Mouse (Mus musculus): ENCODE measurements around the gene Aknad1. TPM values are rescaled to one million over a fixed set of nuclear protein-coding genes. Genes with fewer than 3 reads are reported as not detected.

The Aknad1 gene
- total RNA-seq, 2 experiments from 2014 or later = 1.6 to 6.3 TPM

Other genes with a start within 250 kb of the Aknad1 start
- gene 1700013F07Rik, start 205.5 kb upstream of the Aknad1 start, total RNA-seq (2015; ENCODE audit: low replicate concordance) = not detected in 2 replicates
- gene 1700013F07Rik, start 205.5 kb upstream of the Aknad1 start, total RNA-seq (2017; ENCODE audit: low replicate concordance) = not detected in 2 replicates
- gene 5330417C22Rik, start 203.1 kb upstream of the Aknad1 start, total RNA-seq (2015; ENCODE audit: low replicate concordance) = not detected in 2 replicates
- gene 5330417C22Rik, start 203.1 kb upstream of the Aknad1 start, total RNA-seq (2017; ENCODE audit: low replicate concordance) = not detected in 2 replicates
- 3.8 and 4.8 TPM in 2 replicates for gene Tmem167b, start 177.2 kb upstream of the Aknad1 start, total RNA-seq (2015; ENCODE audit: low replicate concordance)
- gene Tmem167b, start 177.2 kb upstream of the Aknad1 start, total RNA-seq (2017; ENCODE audit: low replicate concordance) = 18.3 and 21.7 TPM in 2 replicates
- 2.9 and 3.5 TPM in 2 replicates for gene Taf13, start 168.0 kb upstream of the Aknad1 start, total RNA-seq (2015; ENCODE audit: low replicate concordance)
- 4.7 and 14.1 TPM in 2 replicates for gene Taf13, start 168.0 kb upstream of the Aknad1 start, total RNA-seq (2017; ENCODE audit: low replicate concordance)
- gene Wdr47, start 148.4 kb upstream of the Aknad1 start, total RNA-seq (2015; ENCODE audit: low replicate concordance) = 2.5 and 3.3 TPM in 2 replicates
- gene Wdr47, start 148.4 kb upstream of the Aknad1 start, total RNA-seq (2017; ENCODE audit: low replicate concordance) = 2.0 and 2.6 TPM in 2 replicates
- 7.9 and 13.4 TPM in 2 replicates for gene Clcc1, start 85.7 kb upstream of the Aknad1 start, total RNA-seq (2015; ENCODE audit: low replicate concordance)
- gene Clcc1, start 85.7 kb upstream of the Aknad1 start, total RNA-seq (2017; ENCODE audit: low replicate concordance) = 19.9 and 23.7 TPM in 2 replicates
- 8.2 and 25.0 TPM in 2 replicates for gene Gpsm2, start 17.3 kb upstream of the Aknad1 start, total RNA-seq (2015; ENCODE audit: low replicate concordance)
- 47.5 and 64.2 TPM in 2 replicates for gene Gpsm2, start 17.3 kb upstream of the Aknad1 start, total RNA-seq (2017; ENCODE audit: low replicate concordance)
- gene Stxbp3, start 100.9 kb downstream of the Aknad1 start, total RNA-seq (2015; ENCODE audit: low replicate concordance) = 15.8 and 25.7 TPM in 2 replicates
- gene Stxbp3, start 100.9 kb downstream of the Aknad1 start, total RNA-seq (2017; ENCODE audit: low replicate concordance) = 16.0 and 21.0 TPM in 2 replicates
- gene Fndc7, start 150.3 kb downstream of the Aknad1 start, total RNA-seq (2015; ENCODE audit: low replicate concordance) = not detected in 2 replicates
- 0.14 and 1.4 TPM in 2 replicates for gene Fndc7, start 150.3 kb downstream of the Aknad1 start, total RNA-seq (2017; ENCODE audit: low replicate concordance)
- gene Prpf38b, start 172.1 kb downstream of the Aknad1 start, total RNA-seq (2015; ENCODE audit: low replicate concordance) = 51.4 and 52.3 TPM in 2 replicates
- 128 and 134 TPM in 2 replicates for gene Prpf38b, start 172.1 kb downstream of the Aknad1 start, total RNA-seq (2017; ENCODE audit: low replicate concordance)
- gene Henmt1, start 200.2 kb downstream of the Aknad1 start, total RNA-seq (2015; ENCODE audit: low replicate concordance) = not detected in 2 replicates
- not detected in 2 replicates for gene Henmt1, start 200.2 kb downstream of the Aknad1 start, total RNA-seq (2017; ENCODE audit: low replicate concordance)
- gene Gm9857, start 200.8 kb downstream of the Aknad1 start, total RNA-seq (2015; ENCODE audit: low replicate concordance) = not detected in 2 replicates
- gene Gm9857, start 200.8 kb downstream of the Aknad1 start, total RNA-seq (2017; ENCODE audit: low replicate concordance) = not detected in 2 replicates

All from erythroblast, adult 5-6 weeks (primary cell).